Mouse (Mus musculus): ENCODE results near the gene Socs1. TPM values are rescaled to one million over a fixed set of nuclear protein-coding genes. Genes with fewer than 3 reads are reported as not detected.

Gene Socs1
- polyA plus RNA-seq, 1 experiment from 2014 or later = 3.6 TPM

DNA sequence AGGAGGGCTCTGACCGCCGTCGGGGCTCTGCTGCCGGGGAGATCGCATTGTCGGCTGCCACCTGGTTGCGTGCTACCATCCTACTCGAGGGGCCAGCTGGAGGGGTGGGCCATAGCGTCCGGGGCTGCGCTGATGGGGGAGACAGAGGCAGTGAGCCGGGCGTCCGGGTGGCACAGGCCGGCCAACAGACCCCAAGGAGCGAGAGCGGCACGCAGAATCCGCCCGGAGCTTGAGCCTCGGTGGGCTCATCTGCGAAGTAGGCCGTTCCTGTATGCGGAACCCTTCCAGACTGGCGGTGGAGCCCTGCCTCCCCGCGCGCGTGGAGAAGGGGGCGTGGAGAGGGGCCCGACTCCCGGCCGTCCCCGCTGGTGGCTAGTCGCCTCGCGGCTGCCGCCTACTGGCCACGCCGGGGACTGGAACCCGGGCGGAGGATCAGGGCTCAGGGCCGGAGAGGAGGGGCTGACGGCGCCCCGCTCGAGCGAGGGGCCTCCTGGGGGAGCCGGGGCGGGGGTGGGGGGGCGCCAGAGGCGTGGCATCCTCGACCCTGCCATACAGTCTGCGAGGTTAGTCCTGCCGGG, 454 bp downstream of the Socs1 start:
- H3K9ac ChIP-seq = peak overlapping the region; percentile 80
- ATAC-seq (ENCODE audit: low FRiP score) = peak; percentile 89
- WGBS = under 1% methylated on average over 49 of the region's 55 CpGs

GRCm38 (mm10) chr16:10783883-10784792, 1.2 kb downstream of the Socs1 start:
- H3K9me3 ChIP-seq = no peaks in the 10 kb centered on the region

More for the DNA sequence above, 454 bp downstream of the Socs1 start:
- H3K9me3 ChIP-seq = no peaks in the 10 kb centered on the region
- peak overlapping the region; percentile 90 for H3K27ac ChIP-seq
- peak overlapping the region; percentile 62 for H3K4me3 ChIP-seq
- peaks cover 30% of the 10 kb centered on the region for H3K27me3 ChIP-seq
- H3K36me3 ChIP-seq = no peaks in the 10 kb centered on the region
- H3K4me2 ChIP-seq = peak overlapping the region; percentile 95
- H3K4me1 ChIP-seq (replicated peaks) = peaks cover 37% of the 10 kb centered on the region

DNA sequence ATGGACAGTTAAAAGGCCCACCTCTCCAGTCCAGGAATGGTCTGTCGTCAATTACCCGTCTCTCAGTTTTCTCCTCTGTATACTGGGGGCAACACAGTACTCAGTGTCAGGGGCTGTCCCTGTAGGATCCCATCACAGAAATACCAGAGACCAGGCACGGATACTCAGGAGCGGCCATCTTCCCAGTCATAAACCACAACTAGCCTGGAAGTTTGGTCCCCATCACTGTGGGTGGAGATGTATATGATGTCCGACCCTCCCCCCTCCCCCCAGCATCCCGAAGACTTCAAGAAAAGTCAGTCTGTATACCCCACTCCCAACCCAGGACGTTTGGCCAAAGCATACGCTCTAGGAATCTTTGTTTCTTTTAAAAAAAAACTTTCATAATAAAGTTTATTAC, 1.9 kb downstream of the Socs1 start:
- 72% methylated on average over 8 of the region's 8 CpGs for WGBS
- H3K4me2 ChIP-seq = peak overlapping the region; percentile 95
- peaks cover 30% of the 10 kb centered on the region for H3K27me3 ChIP-seq
- H3K9me3 ChIP-seq = no peaks in the 10 kb centered on the region
- peaks cover 37% of the 10 kb centered on the region for H3K4me1 ChIP-seq (replicated peaks)
- no peaks in the 10 kb centered on the region for H3K36me3 ChIP-seq
- H3K27ac ChIP-seq = no peak overlapping the region
- H3K4me3 ChIP-seq = peak overlapping the region; percentile 62; the same call in 1 of the 2 replicates
- H3K9ac ChIP-seq = no peak overlapping the region
- ATAC-seq (ENCODE audit: low FRiP score) = no peak

More at GRCm38 (mm10) chr16:10783883-10784792, 1.2 kb downstream of the Socs1 start:
- Histone ChIP-seq H3K4me2 (peak overlapping the region; percentile 95), H3K36me3 (no peaks in the 10 kb centered on the region), H3K4me1 (replicated peaks) (peaks cover 37% of the 10 kb centered on the region), H3K27ac (peak overlapping the region; percentile 90), H3K27me3 (peaks cover 30% of the 10 kb centered on the region), H3K9ac (peak overlapping the region; percentile 80), H3K4me3 (peak overlapping the region; percentile 62)
- ATAC-seq (ENCODE audit: low FRiP score) = peak; percentile 15
- 3% methylated on average over 81 of the region's 81 CpGs for WGBS

GRCm38 (mm10) chr16:10783152-10783434, 2.2 kb downstream of the Socs1 start:
- Histone ChIP-seq H3K9me3 (no peaks in the 10 kb centered on the region), H3K27me3 (peaks cover 30% of the 10 kb centered on the region), H3K4me3 (0 out of 2 replicates have a peak overlapping the region, but pooled peaks have one; percentile 62), H3K9ac (0 out of 2 replicates have a peak overlapping the region, but pooled peaks have one; percentile 19), H3K4me2 (peak overlapping the region; percentile 95; the same call in 1 of the 2 replicates), H3K4me1 (replicated peaks) (peaks cover 37% of the 10 kb centered on the region), H3K36me3 (no peaks in the 10 kb centered on the region), H3K27ac (no peak overlapping the region)
- no peak for ATAC-seq (ENCODE audit: low FRiP score)
- WGBS = 68% methylated on average over 1 of the region's 1 CpGs

DNA sequence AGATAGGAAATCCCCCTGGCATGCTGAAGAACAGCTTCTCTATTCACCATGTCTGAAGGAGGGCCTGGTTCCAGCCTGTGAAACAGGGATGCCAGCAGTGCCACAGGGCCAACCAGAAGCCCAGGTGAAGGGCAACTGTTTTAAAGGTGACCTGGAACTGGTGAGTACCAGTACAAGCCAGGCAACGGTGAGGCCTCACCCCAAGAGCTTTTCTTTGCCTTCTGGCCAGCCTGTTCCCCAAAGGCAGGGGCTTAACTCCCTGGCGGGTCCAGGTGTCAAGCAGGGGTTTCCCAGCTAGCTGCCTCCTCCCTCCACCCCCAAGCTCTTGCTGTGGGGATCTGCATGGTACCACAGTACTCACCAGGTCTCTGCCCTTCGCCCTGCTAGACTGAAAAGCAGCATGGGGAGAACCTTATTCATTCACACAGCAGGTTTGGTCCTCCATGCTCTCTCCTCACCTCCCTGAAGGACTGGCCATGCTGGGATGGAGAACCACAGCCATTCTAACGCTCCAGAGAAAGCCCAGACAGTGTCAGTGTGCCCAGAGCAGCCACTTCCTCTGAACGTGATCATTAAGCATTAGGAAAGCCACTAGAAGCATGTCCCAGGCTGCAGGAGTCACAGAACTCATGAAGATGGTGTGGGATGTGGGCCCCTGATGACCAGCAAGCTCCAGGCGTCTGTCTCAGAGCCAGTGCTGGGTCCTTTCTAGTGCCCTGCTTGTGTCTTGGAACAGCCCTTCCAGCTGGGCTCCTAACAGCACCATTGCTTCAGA, 2.8 kb downstream of the Socs1 start:
- Histone ChIP-seq H3K4me3 (no peak overlapping the region), H3K36me3 (no peaks in the 10 kb centered on the region), H3K27ac (no peak overlapping the region), H3K4me1 (replicated peaks) (peaks cover 37% of the 10 kb centered on the region), H3K9ac (peak overlapping the region; percentile 19; the same call in 1 of the 2 replicates), H3K4me2 (0 out of 2 replicates have a peak overlapping the region, but pooled peaks have one; percentile 95), H3K27me3 (peaks cover 30% of the 10 kb centered on the region), H3K9me3 (no peaks in the 10 kb centered on the region)
- 40% methylated on average over 6 of the region's 6 CpGs for WGBS
- no peak for ATAC-seq (ENCODE audit: low FRiP score)

GRCm38 (mm10) chr16:10781862-10782371, 3.4 kb downstream of the Socs1 start:
- ATAC-seq (ENCODE audit: low FRiP score) = no peak
- WGBS = 45% methylated on average over 9 of the region's 9 CpGs
- H3K4me2 ChIP-seq = 0 out of 2 replicates have a peak overlapping the region, but pooled peaks have one; percentile 10

DNA sequence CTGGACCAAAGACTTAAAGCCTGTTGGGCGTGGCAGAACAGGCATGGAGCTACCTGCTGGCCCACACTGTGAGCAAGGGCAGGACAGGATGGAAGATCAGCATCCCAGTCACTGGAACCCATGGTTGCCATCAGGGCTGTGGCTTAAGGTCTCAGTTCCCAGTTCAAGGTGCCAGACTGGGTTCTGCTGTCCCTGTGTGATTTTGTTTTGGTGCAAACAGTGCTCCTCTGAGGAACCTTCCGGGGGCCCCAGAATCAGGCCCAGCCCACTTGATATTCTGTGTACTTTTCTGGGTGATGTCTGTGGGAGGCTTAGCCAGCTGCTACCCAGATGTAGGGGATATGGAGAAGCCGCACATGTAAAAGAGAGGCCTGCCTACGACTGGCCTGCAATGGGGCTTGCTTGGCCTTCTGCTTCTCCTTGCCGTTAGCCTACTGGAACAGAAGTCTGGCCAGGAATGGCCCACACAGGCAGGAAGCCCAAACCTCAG, 4.7 kb downstream of the Socs1 start:
- H3K9ac ChIP-seq = no peak overlapping the region

More at GRCm38 (mm10) chr16:10781862-10782371, 3.4 kb downstream of the Socs1 start:
- H3K9me3 ChIP-seq = no peaks in the 10 kb centered on the region
- H3K4me1 ChIP-seq (replicated peaks) = peaks cover 37% of the 10 kb centered on the region
- no peak overlapping the region for H3K4me3 ChIP-seq
- no peak overlapping the region for H3K9ac ChIP-seq
- no peaks in the 10 kb centered on the region for H3K36me3 ChIP-seq
- H3K27ac ChIP-seq = no peak overlapping the region
- peaks cover 30% of the 10 kb centered on the region for H3K27me3 ChIP-seq

GRCm38 (mm10) chr16:10777579-10778160, 7.7 kb downstream of the Socs1 start:
- H3K36me3 ChIP-seq = no peaks in the 10 kb centered on the region
- H3K4me3 ChIP-seq = no peak overlapping the region
- H3K4me2 ChIP-seq = no peak overlapping the region
- no peak for ATAC-seq (ENCODE audit: low FRiP score)
- H3K4me1 ChIP-seq (replicated peaks) = peaks cover 9% of the 10 kb centered on the region
- no peaks in the 10 kb centered on the region for H3K9me3 ChIP-seq
- H3K27me3 ChIP-seq = peaks cover 9% of the 10 kb centered on the region
- WGBS = 64% methylated on average over 5 of the region's 5 CpGs
- no peak overlapping the region for H3K27ac ChIP-seq
- no peak overlapping the region for H3K9ac ChIP-seq

More for the DNA sequence above, 4.7 kb downstream of the Socs1 start:
- no peak for ATAC-seq (ENCODE audit: low FRiP score)
- WGBS = 91% methylated on average over 5 of the region's 5 CpGs
- Histone ChIP-seq H3K36me3 (no peaks in the 10 kb centered on the region), H3K9me3 (no peaks in the 10 kb centered on the region), H3K4me3 (no peak overlapping the region), H3K4me1 (replicated peaks) (peaks cover 27% of the 10 kb centered on the region), H3K27me3 (peaks cover 30% of the 10 kb centered on the region), H3K27ac (no peak overlapping the region), H3K4me2 (no peak overlapping the region)

- no peak for ATAC-seq (ENCODE audit: low FRiP score)
- 67% methylated on average over 7 of the region's 7 CpGs for WGBS
Observed at GRCm38 (mm10) chr16:10776322-10776721, 9.0 kb downstream of the Socs1 start.

GRCm38 (mm10) chr16:10774726-10775125, 10.6 kb downstream of the Socs1 start:
- Histone ChIP-seq H3K4me2 (no peak overlapping the region), H3K36me3 (no peaks in the 10 kb centered on the region), H3K27me3 (no peaks in the 10 kb centered on the region), H3K4me3 (no peak overlapping the region), H3K27ac (no peak overlapping the region), H3K4me1 (replicated peaks) (no peaks in the 10 kb centered on the region), H3K9ac (no peak overlapping the region), H3K9me3 (no peaks in the 10 kb centered on the region)
- 72% methylated on average over 4 of the region's 4 CpGs for WGBS
- ATAC-seq (ENCODE audit: low FRiP score) = no peak

More at GRCm38 (mm10) chr16:10776322-10776721, 9.0 kb downstream of the Socs1 start:
- Histone ChIP-seq H3K9me3 (no peaks in the 10 kb centered on the region), H3K4me1 (replicated peaks) (no peaks in the 10 kb centered on the region), H3K4me2 (no peak overlapping the region), H3K9ac (no peak overlapping the region), H3K36me3 (no peaks in the 10 kb centered on the region), H3K27me3 (0 out of 2 replicates have a peak, but pooled peaks cover 4% of the 10 kb centered on the region), H3K4me3 (no peak overlapping the region), H3K27ac (no peak overlapping the region)

- no peaks in the 10 kb centered on the region for H3K9me3 ChIP-seq
- H3K4me2 ChIP-seq = no peak overlapping the region
- no peak overlapping the region for H3K9ac ChIP-seq
- H3K4me1 ChIP-seq (replicated peaks) = no peaks in the 10 kb centered on the region
- WGBS = 93% methylated on average over 8 of the region's 8 CpGs
- H3K27ac ChIP-seq = no peak overlapping the region
- H3K36me3 ChIP-seq = no peaks in the 10 kb centered on the region
- no peak for ATAC-seq (ENCODE audit: low FRiP score)
- H3K27me3 ChIP-seq = 0 out of 2 replicates have a peak, but pooled peaks cover 4% of the 10 kb centered on the region
- H3K4me3 ChIP-seq = no peak overlapping the region
Observed at GRCm38 (mm10) chr16:10773543-10773942, 11.8 kb downstream of the Socs1 start.

Measured in hindbrain, embryonic 13.5 days (tissue).